Mouse (Mus musculus): ENCODE results near the gene Srrm3.

- TF ChIP-seq CTCF (IDR thresholded peaks at IDR 0.05; ENCODE audit: control insufficient read depth, insufficient read depth, insufficient replicate concordance, low read depth, low read length): no peak
- TF ChIP-seq POLR2A (IDR thresholded peaks at IDR 0.05; ENCODE audit: control insufficient read depth, low read depth, low read length): no peak
These were observed 106.5 kb downstream of the Srrm3 start for GRCm38 (mm10) chr5:135913201-135913600.
